Mouse (Mus musculus) urinary bladder, postnatal 36 days (tissue): ENCODE measurements at regions not wholly inside any gene's neighbourhood (a gene's known extent, or its start where the extent isn't known, plus 50 kb on each side); places are given as distances from the start of the nearest gene placed in this dataset.
"Not testable (repeated sequence)": the region's sequence is repeated elsewhere in the genome, so short reads cannot be mapped to it uniquely, and the experiment has no call there.

Experiments used
- DNase-seq, 2 experiments: peaks; one replicate each; pipeline ENCODE4 v3.0.0; 2022; ENCODE audit warnings: low spot score in 2 of 2, mixed read lengths in 1 of 2

GRCm38 (mm10) chr6:48175234-48175633, 88.8 kb upstream of the Zfp746 start:
- no peak for DNase-seq

DNA sequence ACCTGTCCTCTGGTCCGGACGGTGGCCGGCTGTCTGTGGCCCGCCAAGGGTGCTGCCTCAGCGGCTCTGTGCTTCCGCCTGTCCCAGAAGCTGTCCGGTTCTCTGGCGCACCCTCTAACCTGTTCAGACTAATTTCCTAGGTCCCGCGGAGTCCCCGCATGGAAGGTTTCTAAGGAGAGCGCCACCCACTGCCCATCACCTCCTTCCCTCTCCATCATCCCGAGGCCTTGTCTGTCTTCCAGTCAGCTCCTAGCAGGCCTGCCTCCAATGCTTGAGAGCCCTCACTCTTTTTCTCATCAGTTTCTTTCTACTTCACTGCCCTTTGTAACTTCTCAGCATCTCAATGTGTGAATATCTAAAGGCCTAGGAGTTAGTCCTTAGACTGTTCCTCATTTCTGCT, 86.4 kb upstream of the Zfp746 start:
- not testable (repeated sequence) for DNase-seq

GRCm38 (mm10) chr6:48136851-48137250, 50.5 kb upstream of the Zfp746 start:
- no peak for DNase-seq
